Mouse (Mus musculus): ENCODE measurements around the gene Rint1.
"Not testable (repeated sequence)": the region's sequence is repeated elsewhere in the genome, so short reads cannot be mapped to it uniquely, and the experiment has no call there.

Rint1 gene

DNA sequence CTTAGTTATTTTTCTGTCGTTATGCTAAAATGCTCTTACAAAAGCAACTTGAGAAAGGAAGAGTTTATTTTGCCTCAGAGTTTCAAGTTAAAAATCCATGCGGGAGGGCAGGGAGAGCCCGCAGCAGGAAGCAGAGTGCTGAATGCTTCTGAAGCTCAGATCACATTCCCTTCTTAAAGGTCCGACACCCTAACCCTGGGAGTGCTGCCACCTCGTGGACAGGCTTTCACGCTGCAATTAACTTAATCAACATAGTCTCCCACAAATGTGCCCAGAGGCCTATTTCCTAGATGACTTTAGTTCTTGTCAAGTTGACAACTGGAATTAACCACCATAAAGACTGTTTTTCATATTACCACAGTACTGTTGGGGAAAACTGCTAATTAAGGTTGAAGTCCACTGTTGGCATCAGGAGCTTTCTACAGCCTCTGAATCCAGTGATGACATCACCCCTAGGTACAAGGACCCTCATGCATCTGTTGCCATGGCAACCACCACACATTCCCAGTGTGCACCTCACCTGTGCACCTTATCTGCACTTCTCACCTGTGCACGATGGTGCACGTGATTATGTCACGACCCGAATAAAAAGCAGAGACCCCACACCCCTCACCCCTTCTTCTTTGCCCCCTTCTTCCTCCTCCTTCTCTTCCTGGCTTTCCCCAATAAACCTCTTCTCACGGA lies 39.0 kb downstream of the Rint1 start:
- DNase-seq = peak; percentile 84 to 86

GRCm38 (mm10) chr5:23830897-23831752 lies 43.6 kb downstream of the Rint1 start:
- DNase-seq = no peak

DNA sequence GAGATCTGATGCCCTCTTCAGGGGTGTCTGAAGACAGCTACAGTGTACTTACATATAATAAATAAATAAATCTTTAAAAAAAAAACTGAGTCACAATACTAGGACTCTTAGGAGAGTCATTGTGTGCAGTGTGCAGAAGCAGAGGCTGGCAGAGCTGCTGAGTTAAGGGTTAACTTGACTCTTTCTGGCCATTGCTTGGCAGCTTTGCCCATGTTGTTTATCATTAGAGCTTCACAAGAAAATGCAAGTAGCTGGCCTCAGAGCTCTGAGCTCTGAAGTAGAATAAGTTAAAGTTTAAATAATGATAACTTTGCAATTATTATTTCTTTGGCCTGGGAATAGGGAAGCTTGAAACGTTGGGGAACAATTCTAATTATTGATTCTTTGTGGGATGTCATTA lies 48.2 kb downstream of the Rint1 start:
- not testable (repeated sequence) for DNase-seq

DNA sequence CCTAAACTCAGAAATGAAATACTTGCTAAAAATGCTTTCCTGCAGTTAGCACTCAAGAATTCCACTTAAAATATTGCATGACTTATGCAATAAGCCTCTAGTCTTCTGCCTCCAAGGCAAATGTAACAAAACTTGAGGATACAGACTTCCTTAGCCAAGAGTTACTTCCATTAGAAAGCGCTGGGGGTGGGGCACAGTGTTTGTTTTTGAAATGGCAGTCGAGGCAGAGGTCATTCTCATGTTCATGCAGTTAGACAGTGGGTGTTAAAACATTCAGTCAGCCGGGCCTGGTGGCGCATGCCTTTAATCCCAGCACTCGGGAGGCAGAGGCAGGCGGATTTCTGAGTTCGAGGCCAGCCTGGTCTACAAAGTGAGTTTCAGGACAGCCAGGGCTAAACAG lies 50.6 kb downstream of the Rint1 start:
- DNase-seq = no peak

DNA sequence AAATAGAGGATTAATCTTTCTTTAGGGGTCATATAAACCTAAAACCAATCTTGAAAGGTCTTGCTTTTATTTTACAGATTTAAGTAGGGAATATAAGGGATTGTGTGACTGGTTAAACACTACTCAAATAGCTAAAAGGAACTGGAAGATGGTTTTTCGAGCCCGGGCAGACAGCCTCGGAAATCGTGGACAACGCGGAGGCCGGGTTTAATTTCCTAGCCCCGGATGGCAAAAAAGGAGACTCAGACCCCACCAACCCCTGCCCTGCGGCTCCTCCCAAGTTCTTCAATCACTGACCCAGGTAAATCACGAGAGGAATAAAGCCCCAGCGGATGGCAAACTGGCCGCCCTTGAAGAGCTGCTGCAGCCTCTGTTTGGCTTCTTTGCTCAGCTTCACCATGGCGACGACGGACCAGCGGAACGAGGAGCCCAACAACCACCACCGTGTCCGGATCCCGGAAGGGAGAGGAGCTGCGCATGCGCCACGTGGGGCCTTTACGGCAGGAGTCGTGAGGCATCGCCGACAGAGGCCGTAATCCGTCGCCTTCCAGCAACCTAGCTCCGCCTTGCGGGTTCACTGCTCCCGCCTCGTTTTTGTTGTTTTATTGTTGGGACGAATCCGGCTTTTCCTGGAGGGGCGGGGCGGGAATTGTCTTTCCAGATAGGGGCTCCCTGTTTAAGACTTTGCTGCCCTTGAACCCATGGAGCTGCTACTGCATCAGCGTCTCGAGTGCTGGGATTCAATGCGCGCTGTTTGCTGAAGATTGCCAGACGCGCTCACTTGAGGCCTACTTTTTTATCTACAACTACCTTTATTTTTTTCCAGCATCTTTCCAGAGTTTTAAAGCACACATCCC lies 56.4 kb downstream of the Rint1 start, which contains the start of gene Tomm7:
Tomm7 (minus strand) TSS at position 488 of the 857 bp plus-strand sequence.
- peak; percentile 95 to 96 for DNase-seq

DNA sequence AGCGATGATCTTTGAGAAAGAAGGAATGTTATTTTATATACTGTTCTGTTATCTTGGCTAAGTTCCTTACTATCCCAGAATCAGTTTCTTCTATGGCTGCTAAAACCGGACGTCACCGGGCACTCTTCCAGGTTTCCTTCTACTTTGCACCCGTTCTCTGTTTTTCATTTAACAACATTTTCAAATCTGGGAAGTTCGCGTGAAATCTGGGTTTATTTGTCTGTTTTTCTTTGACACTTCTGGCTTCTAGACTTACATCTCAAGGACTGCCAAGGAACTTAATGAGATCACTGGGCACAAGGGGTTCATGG lies 57.0 kb downstream of the Rint1 start:
- no peak for DNase-seq

DNA sequence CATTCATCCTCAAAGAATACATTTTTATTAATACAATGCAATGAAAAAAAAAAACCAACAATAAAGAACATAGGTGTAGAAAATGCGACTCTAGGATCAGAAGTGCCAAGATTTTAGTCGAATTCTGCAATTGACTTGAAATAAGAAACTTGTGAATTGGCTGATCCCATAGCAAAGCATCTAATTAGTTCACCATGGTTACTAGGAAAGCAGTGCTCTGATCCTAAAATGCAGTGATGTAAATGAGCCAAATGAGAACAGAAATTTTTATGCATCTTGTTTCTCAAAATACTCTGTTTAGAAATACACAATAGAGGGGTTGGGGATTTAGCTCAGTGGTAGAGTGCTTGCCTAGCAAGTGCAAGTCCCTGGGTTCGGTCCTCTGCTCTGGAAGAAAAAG lies 57.6 kb downstream of the Rint1 start:
- no peak for DNase-seq

GRCm38 (mm10) chr5:23850345-23851159 lies 63.0 kb downstream of the Rint1 start:
- peak; percentile 98 for DNase-seq

DNA sequence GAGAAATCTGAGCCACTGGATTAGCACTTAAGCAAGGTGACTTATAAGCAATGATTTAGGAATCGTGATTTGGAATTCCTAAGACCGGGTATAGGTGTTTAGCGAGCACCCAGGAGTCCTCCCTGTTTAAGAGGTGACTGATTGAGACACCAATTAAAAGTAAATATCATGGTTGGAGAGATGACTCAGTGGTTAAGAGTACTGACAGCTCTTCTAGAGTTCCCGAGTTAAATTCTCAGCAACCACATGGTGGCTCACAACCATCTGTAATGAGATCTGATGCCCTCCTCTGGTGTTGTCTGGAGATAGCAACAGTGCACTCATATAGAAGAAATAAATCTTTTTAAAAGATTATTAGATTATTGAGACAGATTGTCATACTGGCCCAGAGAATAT lies 63.6 kb downstream of the Rint1 start:
- not testable (repeated sequence) for DNase-seq

DNA sequence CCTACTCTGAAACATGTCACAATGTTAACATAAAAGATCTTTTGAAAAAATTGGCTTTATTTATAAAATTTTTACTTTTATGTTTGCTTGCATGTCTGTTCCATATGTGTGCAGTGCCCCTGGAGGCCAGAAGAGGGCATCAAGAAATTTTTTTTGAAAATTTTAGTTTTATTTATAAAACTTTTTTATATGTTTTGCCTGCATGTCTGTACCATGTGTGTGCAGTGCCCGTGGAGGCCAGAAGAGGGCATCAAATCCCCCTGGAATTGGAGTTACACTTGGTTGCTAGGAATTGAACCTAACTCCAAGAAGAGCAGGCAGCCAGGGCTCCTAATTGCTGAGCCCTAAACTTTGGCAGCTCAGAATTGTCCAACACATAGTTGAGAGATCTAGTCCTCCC lies 65.4 kb downstream of the Rint1 start:
- DNase-seq = peak; percentile 70 to 75

DNA sequence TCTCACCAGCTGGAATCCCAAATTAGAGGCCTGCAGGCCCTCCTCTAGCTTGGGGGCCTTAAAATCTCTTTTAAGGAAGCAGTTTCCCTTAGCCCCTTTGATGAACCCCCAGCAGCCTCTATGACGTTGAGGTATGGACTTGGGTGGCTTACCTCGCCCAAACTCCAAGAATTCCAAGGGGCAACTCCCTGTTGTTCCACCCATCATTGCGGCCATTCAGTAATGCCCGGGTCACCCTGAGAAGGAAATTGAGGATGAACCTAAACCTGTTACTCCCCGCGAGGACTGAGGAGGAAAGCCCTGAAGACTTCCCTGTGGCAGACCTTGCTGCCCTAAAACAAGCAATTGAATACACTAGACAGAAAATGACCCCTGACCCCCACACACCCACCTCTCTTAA lies 68.0 kb downstream of the Rint1 start:
- no peak for DNase-seq

DNA sequence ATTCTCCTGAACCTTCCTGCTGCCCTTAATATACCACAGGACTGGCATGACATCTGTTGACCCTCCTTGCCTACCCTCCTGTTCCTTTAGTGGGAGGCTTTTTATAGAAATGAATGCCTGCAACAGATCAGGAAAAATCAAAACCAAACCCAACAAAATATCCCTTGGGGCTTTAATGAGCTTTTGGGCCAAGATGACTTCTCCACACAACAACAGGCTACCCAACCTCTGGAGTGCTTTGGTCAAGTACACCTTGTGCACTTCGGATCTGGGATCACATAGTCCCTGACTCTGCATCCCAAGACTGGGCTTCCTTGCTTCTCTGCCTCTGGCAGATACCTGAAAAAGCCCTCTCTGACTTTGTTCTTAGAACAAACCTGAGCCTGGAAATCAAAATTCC lies 68.7 kb downstream of the Rint1 start:
- DNase-seq = no peak

GRCm38 (mm10) chr5:23857189-23857588 lies 69.7 kb downstream of the Rint1 start:
- DNase-seq = no peak

DNA sequence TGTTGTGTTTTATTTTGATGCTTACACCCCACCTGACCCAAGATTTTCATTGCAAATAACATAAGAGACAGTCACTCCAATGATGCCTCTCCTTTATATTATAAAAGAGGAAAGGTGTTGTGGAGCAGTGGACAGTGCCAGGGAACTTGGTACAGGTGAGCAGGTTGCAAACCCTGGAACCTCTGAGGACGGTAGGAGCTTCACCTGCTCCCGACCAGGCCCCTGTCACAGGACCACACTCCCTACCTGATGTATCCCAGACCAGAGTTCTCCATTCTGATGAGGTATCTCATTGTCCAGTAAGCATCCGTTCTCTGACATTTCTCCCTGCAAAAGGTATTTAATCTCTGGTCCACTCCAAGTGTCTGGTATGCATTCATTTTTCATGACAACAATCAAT lies 70.5 kb downstream of the Rint1 start:
- no peak for DNase-seq

DNA sequence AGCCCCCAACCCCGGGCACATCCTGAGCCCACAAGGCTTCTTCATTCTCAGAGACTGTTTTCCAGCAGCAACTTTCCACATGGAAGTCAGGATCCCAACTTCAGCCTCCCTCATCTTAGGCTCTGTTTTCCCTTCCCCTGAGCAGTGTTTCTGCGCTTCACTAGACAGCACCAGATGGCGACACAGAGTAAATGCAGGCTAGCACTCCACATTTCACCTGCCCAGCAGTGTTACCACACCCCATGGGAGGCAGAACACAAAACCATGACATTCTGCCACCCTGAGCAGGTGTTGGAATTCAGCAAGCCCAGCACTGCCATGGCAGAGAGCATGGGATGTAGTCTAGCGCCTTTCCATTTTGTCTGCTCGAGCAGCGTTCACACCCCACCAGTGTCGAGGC lies 71.1 kb downstream of the Rint1 start:
- peak; percentile 19 to 21 for DNase-seq

DNA sequence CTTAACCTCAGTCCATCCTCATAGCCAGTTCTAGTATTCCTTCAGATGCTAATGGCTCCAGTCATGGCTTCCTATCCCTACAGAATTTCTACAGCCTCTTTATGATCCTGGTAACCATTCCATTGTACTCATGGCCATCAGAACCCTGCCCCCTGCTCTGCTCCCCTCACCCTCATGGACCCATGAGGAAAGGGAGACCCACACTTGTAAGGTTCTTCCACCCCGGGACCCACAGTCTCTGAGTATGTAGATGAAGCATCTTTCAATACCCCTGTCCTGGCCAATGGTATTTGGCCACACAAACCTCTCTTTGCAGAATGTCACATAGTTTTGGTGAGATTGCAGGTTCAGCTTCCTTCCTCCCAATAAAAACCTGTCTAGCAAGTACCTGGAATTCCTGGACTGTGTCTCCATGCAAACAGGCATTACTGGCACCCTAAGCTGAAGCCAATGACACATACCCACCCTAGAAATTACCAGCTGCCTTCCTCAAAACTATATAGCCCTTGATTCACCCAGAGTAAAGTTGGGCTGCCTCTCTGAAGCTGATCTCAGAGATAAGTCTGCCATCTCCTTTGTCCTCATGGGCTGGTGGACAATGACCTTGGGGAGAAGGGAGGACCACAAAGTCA lies 71.7 kb downstream of the Rint1 start:
- no peak for DNase-seq

GRCm38 (mm10) chr5:23859896-23860295 lies 72.4 kb downstream of the Rint1 start:
- no peak for DNase-seq

- no peak for DNase-seq
These were observed 74.2 kb downstream of the Rint1 start for GRCm38 (mm10) chr5:23861721-23862120.

GRCm38 (mm10) chr5:23862291-23862690 lies 74.8 kb downstream of the Rint1 start:
- no peak for DNase-seq

DNA sequence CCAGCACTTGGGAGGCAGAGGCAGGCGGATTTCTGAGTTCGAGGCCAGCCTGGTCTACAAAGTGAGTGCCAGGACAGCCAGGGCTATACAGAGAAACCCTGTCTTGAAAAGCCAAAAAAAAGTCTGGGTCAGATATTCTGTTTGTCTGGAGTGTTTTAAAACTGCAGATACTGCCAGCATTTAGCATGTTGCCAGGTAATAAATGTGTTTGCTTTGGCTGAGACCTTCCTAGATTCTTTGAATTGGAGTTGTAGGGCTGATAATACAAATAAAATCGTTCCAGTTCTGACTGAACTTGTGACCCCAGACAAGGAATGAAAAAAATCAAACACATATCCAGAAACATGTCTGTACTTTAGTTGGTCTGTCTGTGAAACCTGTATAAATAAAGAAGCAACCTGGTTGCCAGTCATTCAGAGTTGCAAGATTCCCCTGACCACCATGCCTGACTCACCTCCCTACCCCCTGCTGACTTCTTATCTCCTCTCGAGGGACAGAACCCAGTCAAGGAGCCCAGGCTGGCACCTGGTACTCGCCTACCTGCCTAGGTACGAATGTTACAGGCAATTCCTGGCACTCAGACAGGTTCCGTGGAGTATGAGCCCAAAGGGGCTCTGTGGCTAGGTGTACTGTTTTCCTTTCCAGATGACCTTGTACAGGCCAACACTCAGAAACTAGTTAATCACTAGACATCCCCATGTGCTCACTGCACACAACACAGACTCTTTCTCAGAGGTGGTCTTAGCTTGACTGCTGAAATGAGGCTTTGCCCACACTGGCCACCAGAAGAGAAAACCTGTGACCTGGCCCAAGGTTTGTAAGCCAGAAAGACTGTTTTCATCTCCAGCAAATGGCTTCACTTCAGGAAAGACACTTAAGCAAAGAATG lies 75.9 kb downstream of the Rint1 start:
- DNase-seq = no peak

Data from B cell, adult 2 months (primary cell).